ENCODE assay signal across 1 mouse cellular context in genomic region chr1:121531439-121531838, GRCm38 (mm10).
TF ChIP-seq lines count a peak whose summit lies in the region.

No protein-coding gene starts in this region.

TF ChIP-seq in MEL, 35 proteins besides CTCF, POLR2A, EP300 and RAD21 (continued from another document):
- TF ChIP-seq TCF12 (IDR thresholded peaks at IDR 0.05; ENCODE audit: low read depth, low read length) (peak; percentile 79), SMC3 (IDR thresholded peaks at IDR 0.05; ENCODE audit: low read depth, low read length) (no peak), GATA1 (IDR thresholded peaks at IDR 0.05; ENCODE audit: low read depth, low read length) (no peak; the same call in 1 of the 2 replicates), MAX (IDR thresholded peaks at IDR 0.05; ENCODE audit: low read length) (peak; percentile 51; the same call in 1 of the 2 replicates), CHD2 (IDR thresholded peaks at IDR 0.05; ENCODE audit: low read length) (no peak), MAFK (IDR thresholded peaks at IDR 0.05; ENCODE audit: borderline replicate concordance, low read depth, low read length) (no peak), SIN3A (IDR thresholded peaks at IDR 0.05; ENCODE audit: low read length) (no peak), MYC (IDR thresholded peaks at IDR 0.05; ENCODE audit: low read depth, low read length) (peak; percentile 50; the same call in 1 of the 2 replicates)
